Mouse (Mus musculus) layer of hippocampus, adult 11-12 months (tissue): Measurements from ENCODE around the gene Faf1.

Source experiments
- DNase-seq: peaks from one replicate; pipeline ENCODE4 v3.0.0; 2022; ENCODE audit warnings: low spot score

Gene Faf1

DNA sequence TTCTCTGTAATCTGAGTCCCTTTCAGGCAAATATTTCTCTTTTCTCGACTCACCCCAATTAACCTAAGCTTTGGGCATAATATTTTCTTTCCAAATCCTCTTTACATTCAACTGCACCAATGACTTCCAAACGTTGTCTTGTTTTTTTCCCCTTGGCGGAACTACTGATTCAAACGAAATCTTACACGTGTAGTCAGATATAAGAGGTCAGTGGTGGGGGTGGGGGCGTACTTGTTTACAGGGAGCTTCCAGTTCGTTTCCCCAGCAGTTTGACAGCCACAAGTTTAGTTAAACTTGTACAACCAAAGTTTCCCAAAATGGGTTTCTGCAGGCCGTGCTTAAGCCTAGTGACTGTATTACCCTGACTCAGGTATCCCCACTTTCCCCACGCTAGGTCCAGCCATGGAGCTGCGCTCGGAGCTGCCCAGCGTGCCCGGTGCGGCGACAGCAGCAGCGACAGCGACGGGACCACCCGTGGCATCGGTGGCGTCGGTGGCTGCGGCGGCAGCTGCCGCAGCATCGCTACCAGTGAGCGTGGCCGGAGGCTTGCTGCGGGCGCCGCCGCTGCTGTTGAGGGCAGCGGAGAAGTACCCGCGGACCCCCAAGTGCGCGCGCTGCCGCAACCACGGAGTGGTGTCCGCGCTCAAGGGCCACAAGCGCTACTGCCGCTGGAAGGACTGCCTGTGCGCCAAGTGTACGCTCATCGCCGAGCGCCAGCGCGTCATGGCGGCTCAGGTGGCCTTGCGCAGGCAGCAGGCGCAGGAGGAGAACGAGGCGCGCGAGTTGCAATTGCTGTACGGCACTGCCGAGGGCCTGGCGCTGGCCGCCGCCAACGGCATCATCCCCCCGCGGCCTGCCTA, 303.3 kb downstream of the Faf1 start:
- no peak for DNase-seq

DNA sequence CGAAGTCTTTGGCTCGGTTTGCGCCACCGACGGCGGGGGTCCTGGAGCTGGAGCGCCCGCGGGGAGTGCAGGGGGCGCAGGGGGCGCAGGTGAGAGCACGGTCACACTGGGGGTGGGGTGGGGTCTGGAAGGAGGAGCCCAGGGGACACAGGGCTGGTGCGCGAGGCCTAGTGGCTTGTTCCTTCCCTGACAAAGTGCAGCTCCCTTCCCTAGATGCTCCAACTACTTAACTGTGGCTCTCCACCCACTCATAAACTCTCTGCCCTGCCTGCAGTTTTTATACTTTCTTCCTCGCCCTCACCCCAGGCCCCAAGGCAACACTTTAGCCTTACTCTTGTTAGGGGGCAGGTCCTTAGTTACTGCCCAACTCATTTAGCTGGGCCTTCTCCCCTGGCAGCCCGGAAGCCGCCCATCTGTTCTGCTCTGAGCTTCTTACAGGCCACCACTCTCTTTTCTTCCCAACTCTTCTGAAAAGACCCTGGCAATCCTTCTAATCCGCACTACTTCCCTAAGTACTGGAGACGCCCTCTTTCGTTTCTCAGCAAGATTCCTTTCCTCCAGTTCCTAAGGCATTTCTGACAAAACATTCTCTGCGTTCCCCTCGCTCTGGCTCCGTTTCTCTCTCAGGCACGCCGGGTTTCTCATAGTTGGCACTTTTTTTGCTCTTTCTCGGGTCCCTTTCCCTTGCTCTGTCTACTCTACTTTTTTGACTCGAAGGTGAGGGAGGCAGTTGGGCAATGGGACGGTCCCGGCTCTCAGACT, 304.1 kb downstream of the Faf1 start:
- DNase-seq = no peak

DNA sequence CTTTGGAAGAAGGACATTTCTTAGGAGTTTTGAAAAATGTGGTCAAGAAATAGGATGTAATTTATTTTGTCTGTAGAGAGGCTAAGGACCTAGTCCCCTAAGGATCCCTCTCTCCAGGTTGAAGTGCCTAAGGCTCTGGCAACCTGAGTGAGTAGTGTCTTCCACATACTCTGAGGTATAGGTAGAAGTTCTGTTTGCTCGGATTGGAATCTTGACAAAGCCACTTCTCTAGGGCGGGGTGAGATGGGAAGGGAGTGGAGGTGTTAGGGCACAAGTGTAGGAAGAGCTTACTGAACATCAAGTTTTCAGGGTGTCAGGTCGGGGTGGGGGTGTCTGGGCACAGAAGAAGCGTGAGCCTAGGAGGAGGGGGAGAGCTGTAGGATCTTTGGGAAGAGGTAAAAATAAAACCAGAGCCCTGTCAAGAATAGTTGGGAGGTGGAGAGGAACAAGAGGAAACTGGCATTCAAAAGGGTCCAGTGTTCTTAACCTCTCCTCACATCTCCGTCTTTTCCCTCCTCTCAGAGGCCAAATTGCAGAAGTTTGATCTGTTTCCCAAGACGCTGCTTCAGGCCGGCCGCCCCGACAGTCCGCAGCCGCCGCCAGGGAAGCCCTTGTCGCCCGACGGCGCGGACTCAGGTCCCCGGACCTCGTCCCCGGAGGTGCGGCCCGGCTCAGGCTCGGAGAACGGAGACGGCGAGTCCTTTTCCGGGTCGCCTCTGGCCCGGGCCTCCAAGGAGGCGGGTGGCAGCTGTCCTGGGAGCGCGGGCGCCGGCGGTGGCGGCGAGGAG, 304.9 kb downstream of the Faf1 start:
- DNase-seq = no peak

DNA sequence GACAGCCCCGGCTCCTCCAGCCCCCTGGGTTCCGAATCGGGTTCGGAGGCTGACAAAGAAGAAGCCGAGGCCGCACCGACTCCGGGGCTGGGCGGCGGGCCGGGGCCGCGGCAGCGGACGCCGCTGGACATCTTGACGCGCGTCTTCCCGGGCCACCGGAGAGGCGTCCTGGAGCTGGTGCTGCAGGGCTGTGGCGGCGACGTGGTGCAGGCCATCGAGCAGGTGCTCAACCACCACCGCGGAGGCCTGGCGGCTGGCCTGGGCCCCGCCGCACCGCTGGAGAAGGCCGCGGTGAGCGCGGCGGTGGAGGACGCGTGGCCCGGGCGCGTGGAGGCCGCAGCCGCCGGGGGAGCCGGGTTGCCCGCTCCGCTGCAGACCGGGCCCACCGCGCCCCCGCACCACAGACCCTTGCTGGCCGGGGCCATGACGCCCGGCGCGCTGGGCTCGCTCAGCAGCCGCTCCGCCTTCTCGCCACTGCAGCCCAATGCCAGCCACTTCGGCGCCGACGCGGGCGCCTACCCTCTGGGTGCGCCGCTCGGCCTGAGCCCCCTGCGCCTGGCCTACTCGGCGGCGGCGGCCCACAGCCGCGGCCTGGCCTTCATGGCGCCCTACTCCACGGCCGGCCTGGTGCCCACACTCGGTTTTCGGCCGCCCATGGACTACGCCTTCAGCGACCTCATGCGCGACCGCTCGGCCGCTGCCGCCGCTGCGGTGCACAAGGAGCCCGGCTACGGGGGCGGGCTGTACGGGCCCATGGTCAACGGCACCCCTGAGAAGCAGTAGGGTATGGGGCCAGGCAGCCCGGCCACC, 305.7 kb downstream of the Faf1 start:
- no peak for DNase-seq

DNA sequence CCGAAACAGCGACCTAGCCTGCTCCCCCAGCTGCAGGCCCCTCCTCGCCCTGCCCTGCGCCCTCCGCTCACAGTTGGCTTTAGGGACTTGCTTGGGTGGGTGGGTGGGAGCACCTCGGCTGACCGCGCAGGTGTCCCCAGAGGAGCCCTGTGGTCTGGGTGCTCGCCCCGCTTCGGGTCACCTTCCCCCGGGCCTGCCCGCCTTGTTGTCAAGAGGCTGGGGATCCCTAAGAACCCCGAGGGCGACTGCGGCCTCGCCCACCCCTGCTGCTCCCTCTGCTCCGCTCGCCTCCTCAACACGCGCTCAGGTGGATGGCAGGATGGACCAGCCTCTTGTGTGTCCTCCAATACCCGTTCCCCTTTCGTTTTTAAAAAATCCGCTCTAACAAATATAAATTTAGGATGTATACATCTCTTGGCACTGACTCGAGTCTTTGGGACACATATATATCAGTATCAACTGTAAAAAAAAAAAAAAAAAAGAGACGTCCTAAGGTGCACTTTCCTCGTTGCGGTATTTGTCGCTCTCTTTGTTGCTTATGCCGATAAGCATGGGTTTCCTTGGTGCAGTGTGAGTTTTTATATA, 306.4 kb downstream of the Faf1 start:
- no peak for DNase-seq

DNA sequence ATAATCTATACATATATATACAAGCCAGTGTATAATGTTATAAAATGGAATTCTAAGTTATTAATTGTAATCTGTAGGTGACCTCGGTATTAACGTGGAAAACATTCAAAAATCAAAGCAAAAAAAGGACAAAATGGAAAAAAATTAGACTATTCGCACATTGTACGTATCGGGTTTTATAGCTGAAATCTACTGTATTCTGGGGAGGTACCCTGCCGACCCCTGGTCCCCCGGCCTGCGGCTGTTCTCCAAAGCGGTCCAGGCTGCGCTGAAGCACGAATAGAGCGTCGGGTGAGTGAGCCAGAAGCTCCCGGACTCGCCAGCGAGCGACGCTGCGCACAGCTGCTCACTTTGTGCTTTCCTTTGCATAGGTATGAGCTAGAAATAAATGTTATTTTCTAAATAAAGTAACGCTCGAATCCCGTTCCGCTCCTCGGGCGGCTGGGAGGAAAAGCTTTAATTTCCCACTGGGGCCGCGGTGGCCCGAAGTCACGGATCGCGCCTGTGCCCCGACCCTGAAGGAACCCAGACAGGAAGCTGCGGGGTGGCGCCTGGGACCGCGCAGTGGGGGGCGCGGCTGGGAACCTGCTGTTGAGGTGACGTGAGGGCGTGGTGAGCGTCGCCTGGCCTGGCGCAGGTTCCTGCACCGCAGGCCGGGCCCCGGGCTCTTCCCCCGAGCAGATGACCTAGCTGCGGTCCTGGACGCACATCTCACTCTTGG, 307.1 kb downstream of the Faf1 start:
- no peak for DNase-seq

DNA sequence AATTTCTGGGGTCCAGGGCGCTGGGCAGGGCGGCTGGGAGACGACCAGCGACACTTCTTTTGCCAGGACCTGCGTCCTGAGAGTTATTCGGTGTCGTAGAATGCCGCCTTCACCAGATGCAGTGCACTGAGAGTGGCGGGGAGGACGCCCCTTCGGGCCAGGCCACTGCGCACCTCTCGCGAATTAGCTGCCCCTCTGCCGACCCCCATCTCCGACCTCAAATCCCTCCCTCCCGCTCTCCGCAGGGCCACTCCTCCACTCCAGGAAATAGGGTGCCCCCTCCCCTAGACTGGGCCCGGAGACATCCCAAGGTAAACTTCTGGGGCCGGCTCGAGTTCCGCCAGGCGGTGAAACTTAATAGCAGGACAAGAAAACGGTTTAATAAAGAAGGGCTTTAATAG, 307.6 kb downstream of the Faf1 start:
- no peak for DNase-seq

DNA sequence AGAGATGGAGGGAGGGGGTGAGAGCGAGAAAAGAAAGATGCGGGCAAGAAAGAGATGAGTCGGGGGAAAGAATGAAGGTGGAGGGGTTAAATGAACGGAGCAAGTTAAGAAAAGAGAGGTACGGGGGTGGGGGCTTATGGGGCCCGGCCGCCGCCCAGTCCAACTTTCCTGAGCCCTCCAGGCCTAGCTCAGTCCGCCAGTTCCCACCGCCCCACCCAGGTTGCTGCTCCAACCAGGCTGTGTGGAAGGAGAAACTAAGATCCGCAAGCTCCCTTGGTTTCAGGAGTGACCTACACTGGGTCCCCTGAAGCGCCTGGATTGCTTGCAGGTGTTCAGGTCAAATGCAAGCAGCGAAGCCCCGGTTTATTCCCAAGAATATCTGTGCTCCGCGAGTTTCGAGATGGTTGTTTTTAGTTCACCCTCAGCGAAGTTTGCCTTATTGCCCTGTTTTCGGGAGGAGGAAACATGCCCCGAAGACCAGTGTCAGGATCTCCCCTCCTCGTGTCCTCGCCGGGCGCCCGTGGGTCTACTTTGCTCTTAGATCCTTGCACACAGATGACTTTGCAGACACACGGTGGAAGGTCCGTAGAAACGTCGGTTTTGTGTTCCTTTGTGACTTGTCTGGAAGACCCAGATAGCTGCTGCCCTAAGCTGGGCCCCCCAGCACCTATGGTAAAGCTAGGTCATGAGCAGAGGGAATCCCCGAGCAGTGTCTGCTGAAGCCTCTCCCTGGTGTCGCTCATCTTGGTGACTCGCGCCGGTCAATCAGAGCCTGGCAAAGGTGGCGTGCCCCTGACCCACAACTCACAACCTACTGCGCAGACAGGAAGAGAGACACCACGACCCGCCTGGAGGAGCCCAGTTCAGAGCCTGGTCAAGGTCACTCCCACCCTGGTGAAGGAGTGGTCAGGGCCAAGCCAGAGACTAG, 308.4 kb downstream of the Faf1 start:
- no peak for DNase-seq

DNA sequence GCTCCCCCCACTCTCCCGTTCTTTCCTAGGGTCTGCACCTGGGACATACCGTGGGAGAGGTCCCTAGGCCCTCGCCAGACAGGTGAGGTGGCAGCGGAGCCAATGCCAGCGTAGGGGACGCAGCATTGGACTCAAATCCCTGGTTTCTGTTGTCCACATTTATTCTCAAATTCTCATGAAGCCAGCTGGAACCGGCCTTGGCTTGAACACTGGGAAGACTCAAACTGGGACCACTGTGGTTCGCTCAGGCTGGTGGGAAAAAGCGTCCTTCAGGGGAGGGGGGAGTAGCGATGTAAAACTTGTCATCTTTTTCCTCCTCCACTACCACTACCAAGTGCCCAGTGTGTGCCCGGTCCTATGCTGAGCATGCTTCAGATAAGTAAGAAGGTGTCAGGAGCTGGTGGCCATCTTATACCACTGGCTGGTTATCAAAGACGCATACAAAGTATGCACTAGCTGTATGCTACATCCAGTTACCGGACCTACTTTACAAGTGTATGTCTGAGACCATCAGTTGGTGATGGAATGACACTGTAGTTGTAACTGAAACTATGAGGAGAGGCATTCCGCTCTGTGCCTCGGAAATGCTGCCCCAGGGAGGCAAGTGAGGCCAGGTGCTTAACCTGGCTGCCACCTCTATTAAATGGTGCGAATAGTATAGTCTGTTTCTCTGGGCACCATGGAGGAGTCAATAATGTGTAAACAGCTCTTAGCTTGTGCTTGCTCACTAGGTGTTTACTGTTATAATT, 309.2 kb downstream of the Faf1 start:
- DNase-seq = no peak

DNA sequence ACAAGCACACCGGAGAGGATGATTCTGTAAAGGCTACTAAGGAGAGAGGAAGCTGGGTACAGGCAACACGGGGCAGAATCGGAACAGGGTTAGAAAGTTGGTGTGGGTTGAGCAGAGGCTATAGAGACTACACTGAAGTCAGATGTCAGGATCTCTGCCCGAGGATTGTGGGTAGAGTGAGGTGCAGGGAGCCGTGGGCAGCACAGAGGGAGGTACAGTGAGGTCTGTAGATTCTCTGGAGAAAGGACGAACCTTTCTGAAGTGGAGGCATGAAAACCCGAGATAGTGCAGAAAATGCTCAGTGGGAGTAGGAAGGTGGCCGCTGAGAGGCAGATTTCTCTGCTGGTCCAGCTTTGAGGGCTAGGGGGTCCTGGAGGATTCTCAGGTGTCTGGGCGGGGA, 309.9 kb downstream of the Faf1 start:
- no peak for DNase-seq

DNA sequence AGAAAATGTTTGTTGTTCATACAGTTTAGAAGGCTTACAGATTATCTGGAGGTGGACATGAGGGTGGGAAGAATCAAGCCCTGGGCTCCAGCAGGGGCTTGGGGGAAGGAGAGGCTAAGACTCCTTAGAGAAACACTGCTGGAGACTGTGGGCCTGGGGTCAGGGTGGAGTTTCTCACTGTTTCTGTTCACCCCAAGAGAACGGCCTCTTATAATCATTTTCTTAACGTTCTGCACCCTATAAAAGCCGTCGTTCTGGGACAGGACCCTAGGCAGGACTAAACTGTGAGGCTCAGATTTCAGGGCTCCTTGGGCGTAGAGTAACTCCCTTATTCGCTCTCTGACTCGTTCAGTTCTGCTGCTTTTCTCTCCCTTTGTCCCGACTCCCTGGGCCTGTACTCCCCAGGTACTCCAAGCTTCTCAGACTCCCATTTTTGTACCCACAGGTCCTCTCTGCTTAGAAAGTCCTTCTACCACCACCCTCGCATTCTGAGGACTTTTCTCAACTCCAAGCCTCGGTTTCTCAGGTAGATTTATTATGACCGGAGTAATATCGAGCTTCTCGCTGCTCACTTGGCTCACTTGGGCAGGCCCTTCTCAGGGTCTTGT, 310.5 kb downstream of the Faf1 start:
- DNase-seq = no peak

DNA sequence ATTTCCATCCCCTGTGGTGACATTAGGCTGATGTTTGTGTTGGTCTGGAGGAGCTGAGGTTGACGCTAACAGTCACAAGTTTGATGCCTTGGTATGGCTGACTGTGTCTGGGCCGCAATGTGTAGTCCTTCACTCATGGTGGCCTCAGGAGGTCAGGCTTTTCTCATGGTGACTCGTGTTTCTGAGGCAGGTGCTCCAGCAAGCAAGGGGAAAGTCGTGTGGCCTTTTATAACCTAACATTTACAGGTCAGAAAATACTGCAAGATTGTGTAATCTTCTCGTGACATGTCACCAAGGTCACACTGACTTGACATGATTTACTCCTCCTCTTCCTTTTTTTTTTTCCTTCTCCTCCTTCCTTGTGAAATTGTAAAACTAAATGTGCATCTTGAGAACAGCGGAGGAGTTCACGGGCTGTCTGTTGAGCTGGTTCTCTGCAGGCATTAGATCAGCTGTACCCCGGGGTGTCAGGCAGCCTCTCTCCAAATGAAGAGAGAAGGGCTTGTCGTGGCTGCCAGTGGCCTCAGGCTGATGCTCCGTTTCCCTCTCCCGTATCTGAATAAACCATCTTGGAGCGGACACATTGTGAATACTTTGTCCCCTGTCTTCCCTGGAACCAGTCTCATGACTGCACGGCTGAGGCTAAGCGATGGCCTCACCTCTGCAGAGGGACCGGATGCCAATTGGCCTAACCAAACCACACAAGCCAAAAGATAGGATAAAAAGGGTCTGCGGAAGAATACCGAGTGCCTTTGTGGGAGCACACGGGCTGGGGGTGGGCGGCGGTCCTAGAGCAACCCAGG, 311.4 kb downstream of the Faf1 start:
- DNase-seq = no peak

DNA sequence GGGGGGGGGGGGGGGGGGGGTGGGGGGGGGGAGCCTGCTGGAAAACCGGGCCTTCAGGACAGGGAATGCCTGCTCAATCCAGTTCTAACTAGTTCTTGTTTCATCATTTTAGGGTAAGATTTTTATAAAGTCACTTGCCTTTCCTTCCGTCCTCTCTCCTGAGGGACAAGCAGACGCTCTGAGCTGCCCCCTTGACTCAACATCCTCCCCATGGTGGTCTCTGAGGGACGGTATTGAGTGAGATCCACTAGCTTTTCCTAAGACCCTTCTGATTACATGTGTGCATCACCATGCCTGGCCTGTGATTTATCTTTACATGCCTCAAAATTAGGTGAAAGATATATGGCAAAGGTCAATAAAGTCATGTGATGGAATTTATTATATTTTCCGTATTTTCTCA, 312.0 kb downstream of the Faf1 start:
- DNase-seq = no peak

DNA sequence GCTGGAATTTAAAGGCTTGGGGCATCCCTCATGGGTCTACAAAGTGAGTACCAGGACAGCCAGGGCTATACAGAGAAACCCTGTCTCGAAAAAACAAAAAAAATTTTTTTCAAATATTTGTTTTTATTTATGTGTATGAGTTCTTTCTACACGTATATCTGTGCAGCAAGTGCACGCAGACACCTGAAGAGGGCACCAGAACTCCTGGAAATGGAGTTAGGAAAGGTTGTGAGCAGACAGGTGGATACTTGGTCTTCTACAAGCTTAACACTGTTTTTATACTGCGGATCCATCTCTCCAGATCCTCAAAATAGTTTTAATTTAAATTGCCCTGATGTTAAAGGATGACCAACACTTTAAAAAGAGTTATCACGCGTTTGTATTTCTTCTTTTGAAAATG, 312.8 kb downstream of the Faf1 start:
- DNase-seq = no peak

DNA sequence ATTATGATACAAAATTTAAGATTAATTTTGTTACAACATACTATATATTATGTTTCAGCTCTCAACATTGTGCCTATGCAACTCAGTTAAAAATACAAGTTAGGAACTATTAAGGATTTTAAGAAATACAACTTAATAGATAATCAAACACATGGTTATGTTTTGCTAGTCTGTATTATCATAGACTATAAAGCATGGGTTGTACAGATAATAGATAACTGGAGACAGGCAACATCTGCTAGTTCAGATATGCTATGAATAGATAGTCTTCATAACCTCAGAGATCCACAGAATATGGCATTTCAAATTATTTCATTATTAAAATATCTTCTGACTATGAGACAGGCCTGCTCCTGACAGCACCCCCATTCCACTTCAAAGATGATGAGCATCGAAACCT, 329.7 kb downstream of the Faf1 start:
- no peak for DNase-seq
